Mouse (Mus musculus) lung, adult 2 months (tissue): ENCODE data around the gene Trpv4. TPM values are rescaled to one million over a fixed set of nuclear protein-coding genes. Genes with fewer than 3 reads are reported as not detected.
A peak's percentile ranks its signal among the peaks of the same experiment; 100 is the strongest.

Experiments used
- DNase-seq: peaks from one replicate; pipeline ENCODE4 v3.0.0; 2022
- H3K4me1 ChIP-seq: fragments of 200-500 bp; 2 replicates; pipeline ENCODE4 v1.6.1; 2011; ENCODE audit warnings: low read length; ENCODE audit not compliant: control insufficient read depth, insufficient read depth
- H3K4me3 ChIP-seq: fragments of 200-500 bp; replicated peaks from 2 replicates; pipeline ENCODE3; 2011; ENCODE audit warnings: low read depth, mild to moderate bottlenecking, control low read depth, low read length; ENCODE audit errors: extremely low read depth
- CTCF ChIP-seq: fragments of 200-500 bp; IDR thresholded peaks from 2 replicates; pipeline ENCODE4 v1.5.1; 2011; ENCODE audit warnings: mild to moderate bottlenecking, low read length, control low read depth; ENCODE audit not compliant: insufficient read depth
- POLR2A ChIP-seq: fragments of 200-500 bp; IDR thresholded peaks from 2 replicates; pipeline ENCODE4 v1.6.1; 2011; ENCODE audit warnings: low read depth, mild to moderate bottlenecking, control low read depth, low read length, borderline replicate concordance; ENCODE audit errors: extremely low read depth
- WGBS: fragments of 180-500 bp; shearing (Covaris S2); methylation state at CpG from one replicate; pipeline ENCODE4 v1.1.7; 2018; 5-methylcytosine and 5-hydroxymethylcytosine counted together
- polyA plus RNA-seq: library from polyadenylated mRNA; depleted of rRNA; stranded (reverse); fragments of >200 nt; gene quantifications from 2 replicates; pipeline ENCODE4 v1.2.3, GENCODE M21; 2012

Gene Trpv4
- polyA plus RNA-seq, 1 experiment: 8.8 TPM

DNA sequence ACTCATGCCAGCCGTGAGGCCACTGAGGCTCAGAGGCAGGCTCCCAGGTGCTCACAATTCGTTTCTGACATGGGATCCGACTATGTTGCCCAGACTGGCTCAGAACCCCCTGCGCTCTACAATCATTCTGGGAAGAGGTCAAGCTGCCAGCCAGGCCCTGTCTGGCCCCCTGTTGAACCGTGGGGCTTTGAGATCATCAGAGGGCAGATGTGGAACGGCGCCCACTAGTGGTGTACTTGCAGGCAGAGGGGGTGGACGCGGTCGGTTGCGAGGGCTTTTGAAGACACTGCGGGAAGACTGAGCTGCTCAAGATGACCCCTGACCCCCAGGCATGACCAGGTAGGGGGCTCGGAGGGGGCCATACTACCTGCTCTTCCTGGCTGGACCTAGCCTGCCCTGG is 14.9 kb upstream of the Trpv4 start:
- 85% methylated on average over 13 of the region's 13 CpGs for WGBS
- H3K4me1 ChIP-seq: no peaks in the 10 kb centered on the region
- TF ChIP-seq CTCF: no peak
- TF ChIP-seq POLR2A: no peak
- no peak for DNase-seq
- H3K4me3 ChIP-seq: no peak overlapping the region

GRCm38 (mm10) chr5:114669014-114669413 is 10.8 kb upstream of the Trpv4 start:
- no peak for TF ChIP-seq POLR2A
- no peak for TF ChIP-seq CTCF
- WGBS: 91% methylated on average over 5 of the region's 5 CpGs
- Histone ChIP-seq H3K4me3 (no peak overlapping the region), H3K4me1 (no peaks in the 10 kb centered on the region)
- no peak for DNase-seq

DNA sequence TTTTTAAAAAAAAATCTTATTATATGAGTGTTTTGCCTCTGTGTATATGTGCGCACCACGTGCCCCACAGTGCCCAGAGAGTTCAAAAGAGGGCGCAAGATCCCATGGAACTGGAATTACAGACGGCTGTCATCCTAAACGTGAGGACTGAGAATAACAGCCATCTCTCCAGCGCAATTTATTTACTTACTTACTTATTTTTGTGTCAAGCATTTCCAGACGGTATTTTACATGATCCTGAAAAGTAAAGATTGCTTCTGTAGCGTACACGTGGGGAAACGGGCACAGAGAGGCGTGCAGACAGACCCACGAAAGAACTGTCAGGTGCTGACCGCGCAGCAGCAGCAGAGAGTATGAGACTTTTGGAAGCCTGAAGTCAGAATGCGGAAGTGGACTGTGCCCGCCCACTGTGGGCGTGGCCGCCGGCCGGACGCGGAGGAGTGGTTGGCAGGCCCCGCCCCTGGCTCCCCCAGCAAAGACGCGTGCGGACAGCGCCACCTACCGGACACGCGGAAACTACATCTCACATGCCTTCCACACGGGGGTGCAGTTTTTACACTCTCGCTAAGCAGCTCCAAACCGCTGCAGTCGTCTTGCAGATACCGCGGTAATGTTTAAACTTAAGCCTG is 9.1 kb upstream of the Trpv4 start:
- 1% methylated on average over 36 of the region's 36 CpGs for WGBS
- peak; percentile 95; the same call in 1 of the 2 replicates for TF ChIP-seq POLR2A
- peak; percentile 98 for TF ChIP-seq CTCF
- DNase-seq: peak; percentile 100
- Histone ChIP-seq H3K4me1 (no peaks in the 10 kb centered on the region), H3K4me3 (peak overlapping the region; percentile 62)

DNA sequence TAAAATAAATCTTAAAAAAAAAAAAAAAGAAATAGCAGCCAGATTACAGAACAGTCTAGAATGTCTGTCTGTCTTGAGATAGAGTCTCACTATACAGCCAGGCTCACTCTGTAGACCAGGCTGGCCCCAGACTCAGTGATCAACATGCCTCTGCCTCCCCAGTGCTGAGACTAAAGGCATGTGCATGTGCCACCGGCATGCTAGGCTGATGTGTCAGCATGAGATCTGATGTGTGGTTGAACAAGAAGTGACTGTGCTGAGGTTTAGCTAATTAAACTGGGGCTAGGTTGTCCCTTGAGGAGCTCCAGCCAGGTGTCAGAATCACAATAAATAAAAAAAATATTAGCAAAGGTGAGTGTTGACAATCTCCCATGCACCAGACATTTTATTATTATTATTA is 8.4 kb upstream of the Trpv4 start:
- H3K4me1 ChIP-seq: no peaks in the 10 kb centered on the region
- no peak for TF ChIP-seq CTCF
- no peak for TF ChIP-seq POLR2A
- no peak overlapping the region for H3K4me3 ChIP-seq
- DNase-seq: no peak
- WGBS: 46% methylated on average over 1 of the region's 1 CpGs

GRCm38 (mm10) chr5:114664750-114665149 is 6.5 kb upstream of the Trpv4 start:
- 49% methylated on average over 7 of the region's 7 CpGs for WGBS
- Histone ChIP-seq H3K4me1 (no peaks in the 10 kb centered on the region), H3K4me3 (no peak overlapping the region)
- no peak for TF ChIP-seq POLR2A
- no peak for TF ChIP-seq CTCF
- DNase-seq: peak; percentile 34

DNA sequence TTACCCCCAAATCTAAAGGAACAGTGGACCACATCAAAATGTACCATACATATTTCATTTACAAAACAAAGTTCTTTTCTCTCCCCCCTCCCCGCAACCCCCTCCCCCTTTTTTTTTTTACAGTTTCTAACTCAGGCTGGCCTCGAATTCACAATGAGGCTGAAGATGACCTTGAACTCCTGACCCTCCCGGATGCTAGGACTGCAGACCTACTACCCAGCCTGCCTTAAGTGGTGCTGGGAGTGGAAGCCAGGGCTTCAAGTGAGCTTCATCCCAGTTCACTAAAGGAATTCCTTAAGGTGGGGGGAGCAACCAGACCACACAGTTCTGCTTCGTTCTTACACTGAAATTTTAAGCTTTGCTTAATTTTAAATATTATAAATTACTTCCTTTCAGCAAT is 5.9 kb upstream of the Trpv4 start:
- no peak for TF ChIP-seq POLR2A
- no peak for TF ChIP-seq CTCF
- H3K4me1 ChIP-seq: no peaks in the 10 kb centered on the region
- no peak overlapping the region for H3K4me3 ChIP-seq
- no peak for DNase-seq
- 70% methylated on average over 4 of the region's 4 CpGs for WGBS

GRCm38 (mm10) chr5:114661029-114661428 is 2.8 kb upstream of the Trpv4 start:
- 53% methylated on average over 6 of the region's 6 CpGs for WGBS
- TF ChIP-seq CTCF (no peak), POLR2A (no peak)
- Histone ChIP-seq H3K4me3 (no peak overlapping the region), H3K4me1 (no peaks in the 10 kb centered on the region)
- no peak for DNase-seq

- Histone ChIP-seq H3K4me3 (no peak overlapping the region), H3K4me1 (no peaks in the 10 kb centered on the region)
- 49% methylated on average over 10 of the region's 10 CpGs for WGBS
- DNase-seq: no peak
- no peak for TF ChIP-seq CTCF
- no peak for TF ChIP-seq POLR2A
Observed at GRCm38 (mm10) chr5:114657426-114657825, 795 bp downstream of the Trpv4 start.

- Histone ChIP-seq H3K4me1 (no peaks in the 10 kb centered on the region), H3K4me3 (no peak overlapping the region)
- 91% methylated on average over 7 of the region's 7 CpGs for WGBS
- TF ChIP-seq CTCF (no peak), POLR2A (no peak)
- no peak for DNase-seq
Observed at GRCm38 (mm10) chr5:114656305-114656704, 1.9 kb downstream of the Trpv4 start.

- no peak for DNase-seq
- no peaks in the 10 kb centered on the region for H3K4me1 ChIP-seq
- WGBS: 85% methylated on average over 5 of the region's 5 CpGs
- TF ChIP-seq POLR2A (no peak), CTCF (no peak)
- no peak overlapping the region for H3K4me3 ChIP-seq
Observed at GRCm38 (mm10) chr5:114655721-114656120, 2.5 kb downstream of the Trpv4 start.
